Mouse (Mus musculus): Measurements from ENCODE around the gene Vtcn1.

- TF ChIP-seq POLR2A (IDR thresholded peaks at IDR 0.05; ENCODE audit: control insufficient read depth, low read depth, low read length) (no peak), CTCF (IDR thresholded peaks at IDR 0.05; ENCODE audit: control insufficient read depth, insufficient read depth, insufficient replicate concordance, low read depth, low read length) (no peak)
Measured at GRCm38 (mm10) chr3:100844366-100844765, 19.1 kb downstream of the Vtcn1 start.
